Mouse (Mus musculus) heart, postnatal 0 days (tissue): ENCODE results near the gene Acta2. TPM values are rescaled to one million over a fixed set of nuclear protein-coding genes. Genes with fewer than 3 reads are reported as not detected.

Source experiments
- ATAC-seq: fragments of 200-750 bp; cut with Nextera tagmentation; 2 replicates; pipeline ENCODE4 v1.8.0; 2017; ENCODE audit warnings: low read depth, moderate number of reproducible peaks, moderate library complexity; ENCODE audit not compliant: insufficient read depth
- DNase-seq: peaks from one replicate; pipeline ENCODE4 v3.0.0-alpha.2; 2016; ENCODE audit warnings: low spot score
- H3K27ac ChIP-seq: fragments of 300-500 bp; sonication (generic); 2 replicates; pipeline ENCODE4 v1.5.1; 2014; ENCODE audit warnings: low read depth, mild to moderate bottlenecking
- H3K27me3 ChIP-seq: fragments of 300-500 bp; sonication (generic); 2 replicates; pipeline ENCODE4 v1.6.1; 2014; ENCODE audit warnings: low read length, mixed read lengths; ENCODE audit not compliant: control insufficient read depth, insufficient read depth
- H3K36me3 ChIP-seq: fragments of 300-500 bp; sonication (generic); replicated peaks from 2 replicates; pipeline ENCODE4 v1.6.1; 2014; ENCODE audit warnings: low read length, mixed read lengths; ENCODE audit not compliant: control insufficient read depth, insufficient read depth
- H3K4me1 ChIP-seq: fragments of 300-500 bp; sonication (generic); 2 replicates; pipeline ENCODE4 v1.6.1; 2014; ENCODE audit warnings: antibody characterized with exemption; ENCODE audit not compliant: control insufficient read depth, insufficient read depth
- H3K4me2 ChIP-seq: fragments of 300-500 bp; sonication (generic); 2 replicates; pipeline ENCODE4 v1.6.1; 2014; ENCODE audit warnings: low read depth, mild to moderate bottlenecking, low read length, moderate library complexity
- H3K4me3 ChIP-seq: fragments of 300-500 bp; sonication (generic); 2 replicates; pipeline ENCODE4 v1.5.1; 2014; ENCODE audit warnings: low read depth, low read length
- H3K9ac ChIP-seq: fragments of 300-500 bp; sonication (generic); replicated peaks from 2 replicates; pipeline ENCODE4 v1.6.1; 2014; ENCODE audit warnings: low read depth, low read length, mixed read lengths
- H3K9me3 ChIP-seq: fragments of 300-500 bp; sonication (generic); replicated peaks from 2 replicates; pipeline ENCODE4 v1.6.1; 2016; ENCODE audit warnings: low read length; ENCODE audit not compliant: control insufficient read depth
- CTCF ChIP-seq: IDR thresholded peaks from 2 replicates; pipeline ENCODE4 v1.5.1; 2016; ENCODE audit warnings: antibody characterized with exemption, control low read depth, low read depth
- EP300 ChIP-seq: IDR thresholded peaks from 2 replicates; pipeline ENCODE4 v1.6.1; 2016; ENCODE audit warnings: antibody characterized with exemption, low read depth
- WGBS: fragments of 180-500 bp; shearing (Covaris S2); extraction: QIAGEN DNeasy Blood & Tissue Kit; methylation state at CpG from one replicate; pipeline ENCODE4 v1.1.7; 2014; 5-methylcytosine and 5-hydroxymethylcytosine counted together
- polyA plus RNA-seq: library from polyadenylated mRNA; unstranded; fragments of >200 nt; fragmentation: Nextera tagmentation; extraction: Ambion mirVana; gene quantifications from 2 replicates; pipeline ENCODE4 v1.2.1, GENCODE M21; 2015
- total RNA-seq: library from RNA; depleted of rRNA; stranded (reverse); fragments of >200 nt; gene quantifications from 2 replicates; pipeline ENCODE4 v1.2.3, GENCODE M21; 2014; ENCODE audit warnings: low replicate concordance

The Acta2 gene
- total and polyA plus RNA-seq, 2 experiments from 2014 or later, result 1,307 to 1,327 TPM

- ATAC-seq (no peak), DNase-seq (peak; percentile 30)
These were observed 29.0 kb upstream of the Acta2 start for GRCm38 (mm10) chr19:34284383-34284782.

DNA sequence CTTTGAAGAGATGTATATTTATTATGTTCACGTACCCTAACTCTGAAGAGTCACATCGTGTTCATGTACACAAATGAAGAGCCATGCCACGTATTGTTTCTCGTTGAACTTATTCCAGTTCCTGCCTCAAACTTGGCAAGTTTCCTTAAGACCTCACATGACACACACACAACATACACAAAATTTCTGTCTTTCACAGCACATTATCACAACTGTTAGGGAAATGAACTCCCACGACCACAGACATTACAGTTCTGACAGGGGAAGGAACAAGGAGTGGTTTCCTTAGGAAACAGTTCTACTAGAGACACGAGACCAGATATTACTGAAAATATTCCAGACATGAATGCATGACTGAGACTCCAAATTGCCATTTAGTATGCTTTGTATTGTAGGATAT is 28.2 kb upstream of the Acta2 start:
- 53% methylated on average over 6 of the region's 6 CpGs for WGBS
- Histone ChIP-seq H3K4me1 (no peaks in the 10 kb centered on the region), H3K4me3 (no peak overlapping the region), H3K9ac (no peak overlapping the region), H3K27me3 (no peaks in the 10 kb centered on the region), H3K4me2 (no peak overlapping the region), H3K36me3 (no peaks in the 10 kb centered on the region), H3K27ac (no peak overlapping the region), H3K9me3 (no peaks in the 10 kb centered on the region)
- ATAC-seq (no peak), DNase-seq (no peak)
- TF ChIP-seq EP300 (no peak), CTCF (no peak)

More at GRCm38 (mm10) chr19:34284383-34284782, 29.0 kb upstream of the Acta2 start:
- Histone ChIP-seq H3K9me3 (no peaks in the 10 kb centered on the region), H3K4me2 (peak overlapping the region; percentile 58), H3K4me3 (peak overlapping the region; percentile 25), H3K9ac (no peak overlapping the region), H3K4me1 (no peaks in the 10 kb centered on the region), H3K27me3 (no peaks in the 10 kb centered on the region), H3K27ac (no peak overlapping the region), H3K36me3 (no peaks in the 10 kb centered on the region)
- TF ChIP-seq CTCF (peak; percentile 47), EP300 (no peak)
- 36% methylated on average over 10 of the region's 10 CpGs for WGBS

DNA sequence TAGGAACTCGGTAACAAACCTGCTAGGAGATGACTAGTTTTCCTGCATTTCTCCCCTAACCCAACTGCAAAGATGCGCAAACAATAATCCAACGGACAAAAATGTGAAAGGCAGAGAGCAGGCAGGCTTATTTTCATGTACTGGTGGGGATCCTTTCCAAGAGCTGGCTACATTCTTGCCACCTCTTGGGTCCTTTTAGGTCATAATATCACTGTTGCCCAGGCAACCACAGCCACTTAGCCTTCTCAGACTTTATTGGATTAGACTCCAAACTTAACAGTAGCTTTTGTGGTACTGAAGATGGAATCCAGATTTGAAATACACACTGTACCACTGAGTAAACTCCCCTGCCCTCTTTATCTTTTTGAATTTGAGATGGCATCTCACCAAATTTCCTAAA is 22.7 kb upstream of the Acta2 start:
- ATAC-seq, result no peak
- WGBS, result 80% methylated on average over 3 of the region's 3 CpGs
- TF ChIP-seq EP300, result no peak
- TF ChIP-seq CTCF, result no peak
- Histone ChIP-seq H3K4me3 (no peak overlapping the region), H3K27me3 (no peaks in the 10 kb centered on the region), H3K4me2 (no peak overlapping the region), H3K27ac (no peak overlapping the region), H3K9me3 (no peaks in the 10 kb centered on the region), H3K9ac (no peak overlapping the region), H3K4me1 (no peaks in the 10 kb centered on the region), H3K36me3 (no peaks in the 10 kb centered on the region)
- DNase-seq, result no peak

GRCm38 (mm10) chr19:34273073-34273472 is 17.7 kb upstream of the Acta2 start:
- Histone ChIP-seq H3K4me3 (no peak overlapping the region), H3K4me2 (no peak overlapping the region), H3K9ac (no peak overlapping the region), H3K27me3 (no peaks in the 10 kb centered on the region), H3K4me1 (no peaks in the 10 kb centered on the region), H3K27ac (no peak overlapping the region), H3K9me3 (no peaks in the 10 kb centered on the region), H3K36me3 (no peaks in the 10 kb centered on the region)
- no peak for DNase-seq
- no peak for ATAC-seq
- WGBS, result 88% methylated on average over 1 of the region's 1 CpGs
- TF ChIP-seq CTCF (no peak), EP300 (no peak)

DNA sequence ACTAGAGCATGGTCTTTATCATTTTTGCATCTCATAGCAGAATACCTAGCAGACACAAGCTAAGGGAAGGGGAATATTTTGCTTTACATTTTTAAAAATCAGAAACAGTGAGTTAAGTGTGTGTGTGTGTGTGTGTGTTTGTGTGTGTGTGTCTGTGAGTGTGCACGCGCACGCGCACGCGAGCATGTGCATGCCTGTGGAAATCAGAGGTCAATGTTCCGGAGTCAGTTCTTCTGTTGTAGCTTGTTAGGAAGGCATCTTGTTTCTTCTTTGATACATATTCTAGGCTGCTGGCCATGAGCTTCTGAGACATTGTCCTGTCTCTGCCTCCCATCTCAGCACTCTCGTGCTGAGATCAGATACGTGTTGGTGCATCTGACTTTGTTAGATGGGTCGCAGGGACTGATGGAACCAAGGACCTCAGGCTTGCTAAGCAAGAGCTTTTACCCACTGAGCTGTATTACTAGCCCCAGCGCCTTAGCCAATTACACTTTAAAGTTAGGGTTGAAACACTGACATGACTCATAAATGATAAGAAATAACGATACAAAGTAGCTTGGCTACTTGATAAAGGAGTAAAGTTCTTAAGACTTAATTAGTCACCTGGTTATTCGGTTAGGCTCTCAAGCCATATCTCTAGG is 15.6 kb upstream of the Acta2 start:
- ATAC-seq (no peak), DNase-seq (no peak)
- no peak for TF ChIP-seq EP300
- no peak for TF ChIP-seq CTCF
- H3K27ac ChIP-seq, result no peak overlapping the region
- WGBS, result 86% methylated on average over 13 of the region's 13 CpGs
- H3K4me3 ChIP-seq, result no peak overlapping the region
- no peaks in the 10 kb centered on the region for H3K9me3 ChIP-seq
- no peak overlapping the region for H3K4me2 ChIP-seq
- H3K36me3 ChIP-seq, result no peaks in the 10 kb centered on the region
- H3K9ac ChIP-seq, result no peak overlapping the region
- no peaks in the 10 kb centered on the region for H3K27me3 ChIP-seq
- peaks cover 3% of the 10 kb centered on the region; the same call in 1 of the 2 replicates for H3K4me1 ChIP-seq

DNA sequence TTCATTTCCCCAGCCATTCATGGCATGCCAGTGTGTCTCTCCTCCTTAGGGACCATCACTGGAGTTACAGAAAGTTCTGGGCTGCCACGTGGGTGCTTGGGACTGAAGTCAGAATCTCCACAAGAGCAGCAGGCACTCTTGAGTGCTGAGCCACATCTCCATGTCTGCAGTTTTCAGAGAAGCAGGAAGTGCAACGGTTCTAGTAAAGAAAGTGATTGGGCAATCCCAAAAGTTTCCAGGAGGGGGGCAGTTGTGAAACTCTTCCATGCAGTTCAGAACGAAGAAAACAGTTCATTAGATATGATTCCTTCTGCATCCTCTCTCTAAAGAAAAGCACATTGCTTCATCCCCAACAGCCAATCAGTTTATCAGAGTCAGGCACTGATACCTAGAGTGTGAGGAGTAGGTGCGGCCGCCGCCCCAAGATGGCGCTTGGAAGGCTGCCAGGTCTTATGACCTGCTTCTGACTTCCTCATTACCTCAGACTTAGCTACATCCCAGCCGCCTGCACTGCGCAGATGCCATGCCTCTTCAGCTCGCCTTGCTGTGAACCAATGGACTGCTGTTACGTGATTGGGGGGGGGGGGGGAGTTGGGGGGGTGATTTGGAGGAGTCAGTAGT is 14.8 kb upstream of the Acta2 start:
- no peaks in the 10 kb centered on the region for H3K36me3 ChIP-seq
- WGBS, result 76% methylated on average over 11 of the region's 11 CpGs
- H3K9me3 ChIP-seq, result no peaks in the 10 kb centered on the region
- ATAC-seq (no peak), DNase-seq (no peak)
- no peaks in the 10 kb centered on the region for H3K27me3 ChIP-seq
- H3K4me2 ChIP-seq, result no peak overlapping the region
- H3K4me3 ChIP-seq, result no peak overlapping the region
- H3K9ac ChIP-seq, result no peak overlapping the region
- H3K27ac ChIP-seq, result peak overlapping the region; percentile 17; the same call in 1 of the 2 replicates
- peaks cover 5% of the 10 kb centered on the region; the same call in 1 of the 2 replicates for H3K4me1 ChIP-seq
- no peak for TF ChIP-seq EP300
- no peak for TF ChIP-seq CTCF
